Mouse (Mus musculus) kidney, adult 2 months (tissue): ENCODE results near the gene Nr0b2. TPM values are rescaled to one million over a fixed set of nuclear protein-coding genes. Genes with fewer than 3 reads are reported as not detected.

Experiments
- DNase-seq: peaks from one replicate; pipeline ENCODE4 v3.0.0; 2021
- H3K27ac ChIP-seq: fragments of 200-500 bp; 2 replicates; pipeline ENCODE4 v1.5.1; 2012; ENCODE audit warnings: low read depth, low read length, control low read depth, inconsistent platforms; ENCODE audit not compliant: insufficient read depth
- H3K27me3 ChIP-seq: fragments of 200-500 bp; replicated peaks from 2 replicates; pipeline ENCODE4 v1.6.1; 2012; ENCODE audit warnings: mild to moderate bottlenecking, moderate library complexity, low read length, inconsistent platforms; ENCODE audit not compliant: control insufficient read depth, insufficient read depth
- H3K36me3 ChIP-seq: fragments of 200-500 bp; 2 replicates; pipeline ENCODE4 v1.6.1; 2012; ENCODE audit warnings: mild to moderate bottlenecking, moderate library complexity, low read length, inconsistent platforms; ENCODE audit not compliant: control insufficient read depth, insufficient read depth
- H3K4me1 ChIP-seq: fragments of 200-500 bp; 2 replicates; pipeline ENCODE4 v1.6.1; 2011; ENCODE audit warnings: low read length; ENCODE audit not compliant: control insufficient read depth, insufficient read depth
- H3K4me3 ChIP-seq: fragments of 200-500 bp; 2 replicates; pipeline ENCODE4 v1.5.1; 2011; ENCODE audit warnings: mild to moderate bottlenecking, low read depth, low read length, control low read depth; ENCODE audit not compliant: insufficient read depth
- CTCF ChIP-seq: fragments of 200-500 bp; conservative IDR thresholded peaks from 2 replicates; pipeline ENCODE4 v1.5.1; 2011; ENCODE audit warnings: low read depth, mild to moderate bottlenecking, control low read depth, low read length, moderate library complexity, mixed read lengths; ENCODE audit not compliant: insufficient read depth, insufficient read length
- POLR2A ChIP-seq: fragments of 200-500 bp; IDR thresholded peaks from one replicate; pipeline ENCODE4 v1.6.1; 2011; ENCODE audit warnings: low read depth, low read length, control low read depth
- WGBS: fragments of 180-500 bp; shearing (Covaris S2); methylation state at CpG from one replicate; pipeline ENCODE4 v1.1.7; 2018; 5-methylcytosine and 5-hydroxymethylcytosine counted together
- polyA plus RNA-seq: library from polyadenylated mRNA; depleted of rRNA; stranded (reverse); fragments of >200 nt; gene quantifications from 2 replicates; pipeline ENCODE4 v1.2.3, GENCODE M21; 2012

The Nr0b2 gene
- polyA plus RNA-seq, 1 experiment = 6.8 TPM

DNA sequence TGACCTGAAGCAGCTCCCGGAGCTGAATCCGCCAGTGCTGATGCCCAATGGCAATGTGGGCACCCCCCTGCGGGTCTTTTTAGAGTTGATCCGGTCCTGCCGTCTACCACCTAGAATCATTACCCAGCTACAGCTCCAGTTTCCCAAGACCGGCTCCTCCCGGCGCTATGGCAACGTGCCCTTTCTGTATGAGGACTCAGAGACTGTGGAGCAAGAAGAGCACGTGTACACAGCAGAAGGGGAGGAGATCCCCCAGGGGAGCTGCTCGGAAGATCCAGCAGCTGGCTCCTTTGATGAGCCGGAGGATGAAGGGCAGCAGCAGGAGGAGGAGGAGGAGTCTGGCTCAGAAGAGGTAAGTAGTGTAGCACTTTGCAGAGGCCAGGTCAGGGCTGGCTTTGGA, 24.8 kb downstream of the Nr0b2 start:
- 64% methylated on average over 12 of the region's 12 CpGs for WGBS
- Histone ChIP-seq H3K4me3 (no peak overlapping the region), H3K27me3 (no peaks in the 10 kb centered on the region), H3K36me3 (no peaks in the 10 kb centered on the region), H3K27ac (no peak overlapping the region), H3K4me1 (peaks cover 3% of the 10 kb centered on the region; the same call in 1 of the 2 replicates)
- no peak for DNase-seq
- TF ChIP-seq CTCF (no peak), POLR2A (no peak)

GRCm38 (mm10) chr4:133583690-133584058, 30.5 kb downstream of the Nr0b2 start:
- Histone ChIP-seq H3K36me3 (no peaks in the 10 kb centered on the region), H3K4me1 (no peaks in the 10 kb centered on the region; the same call in 1 of the 2 replicates), H3K27me3 (no peaks in the 10 kb centered on the region), H3K4me3 (peak overlapping the region; percentile 70), H3K27ac (peak overlapping the region; percentile 81)
- TF ChIP-seq CTCF (no peak), POLR2A (no peak)
- 44% methylated on average over 6 of the region's 6 CpGs for WGBS
- peak; percentile 54 for DNase-seq

- Histone ChIP-seq H3K4me3 (peak within 1 kb of the TSS; percentile 70), H3K4me1 (no peaks in the 10 kb centered on the region; the same call in 1 of the 2 replicates), H3K36me3 (no peaks in the 10 kb centered on the region), H3K27me3 (no peaks in the 10 kb centered on the region), H3K27ac (peak within 1 kb of the TSS; percentile 81)
- no peak for TF ChIP-seq CTCF
- TF ChIP-seq POLR2A = peak; percentile 34
- peak; percentile 89 for DNase-seq
- WGBS = 1% methylated on average over 65 of the region's 65 CpGs
These were observed 31.1 kb downstream of the Nr0b2 start, which contains the start of gene Gpn2 for GRCm38 (mm10) chr4:133584059-133584951. Gene Gpn2, plus strand, starts transcription at chr4:133584362.

DNA sequence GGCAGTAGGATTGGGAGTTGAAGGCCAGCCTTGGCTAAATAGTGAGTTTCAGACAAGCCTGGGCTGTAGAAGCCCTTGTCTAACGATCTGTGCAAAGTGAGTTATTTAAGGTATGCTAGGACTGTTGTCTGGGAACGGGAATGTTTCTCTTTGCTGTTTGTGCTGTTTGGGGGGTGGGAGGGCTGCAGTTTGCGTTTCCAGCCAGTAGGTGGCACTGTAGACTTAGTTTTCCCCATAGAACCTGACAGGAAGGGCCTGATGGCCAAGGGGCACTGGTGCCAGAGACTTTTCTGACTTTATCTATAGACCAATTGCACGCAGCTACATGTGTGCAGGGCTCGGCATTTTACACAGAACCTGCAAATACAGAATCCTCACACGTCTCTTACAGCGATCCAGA, 39.4 kb downstream of the Nr0b2 start:
- WGBS = 25% methylated on average over 7 of the region's 7 CpGs
- Histone ChIP-seq H3K27me3 (no peaks in the 10 kb centered on the region), H3K27ac (no peak overlapping the region), H3K4me3 (no peak overlapping the region), H3K36me3 (no peaks in the 10 kb centered on the region), H3K4me1 (peaks cover 3% of the 10 kb centered on the region; the same call in 1 of the 2 replicates)
- no peak for TF ChIP-seq POLR2A
- TF ChIP-seq CTCF = peak; percentile 98
- peak; percentile 74 for DNase-seq

DNA sequence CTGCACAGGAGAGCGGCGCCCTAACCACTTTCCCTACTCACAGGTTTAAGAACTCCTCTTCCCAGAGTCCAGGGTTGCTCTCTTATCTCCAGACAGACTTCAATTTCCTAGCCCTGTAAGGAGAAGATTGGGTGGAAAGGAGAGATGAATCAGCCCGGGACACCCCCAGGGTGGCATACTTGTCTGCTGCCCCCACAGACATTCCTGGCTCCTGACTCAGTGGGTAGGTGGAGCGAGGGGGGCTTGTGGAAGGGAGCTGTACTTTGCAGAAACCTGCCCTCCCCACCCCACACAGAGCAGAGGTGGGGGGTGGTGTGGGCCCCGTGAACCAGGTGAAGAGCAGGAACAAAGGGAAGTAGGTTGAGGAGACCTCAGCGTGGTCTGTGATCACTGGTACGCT, 42.4 kb downstream of the Nr0b2 start:
- 82% methylated on average over 7 of the region's 7 CpGs for WGBS
- Histone ChIP-seq H3K27me3 (no peaks in the 10 kb centered on the region), H3K4me3 (no peak overlapping the region), H3K4me1 (peaks cover 14% of the 10 kb centered on the region; the same call in 1 of the 2 replicates), H3K36me3 (no peaks in the 10 kb centered on the region), H3K27ac (no peak overlapping the region)
- no peak for DNase-seq
- no peak for TF ChIP-seq CTCF
- no peak for TF ChIP-seq POLR2A

DNA sequence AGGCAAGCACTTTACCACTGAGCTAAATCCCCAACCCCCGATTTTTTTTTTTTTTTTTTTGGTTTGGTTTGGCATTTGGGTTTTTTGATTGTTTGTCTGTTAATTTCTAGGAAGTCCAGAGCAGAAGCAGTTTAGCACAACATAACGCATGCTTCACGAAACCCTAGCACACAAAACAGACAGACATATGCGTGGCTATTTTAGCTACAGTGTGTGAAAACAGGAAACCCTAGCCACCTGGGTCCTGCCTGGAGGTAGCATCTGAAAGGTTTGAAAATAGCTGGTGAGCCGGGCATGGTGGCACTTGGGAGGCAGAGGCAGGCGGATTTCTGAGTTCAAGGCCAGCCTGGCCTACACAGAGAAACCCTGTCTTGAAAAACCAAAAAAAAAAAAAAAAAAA, 42.9 kb downstream of the Nr0b2 start:
- Histone ChIP-seq H3K27ac (no peak overlapping the region), H3K4me1 (peaks cover 14% of the 10 kb centered on the region; the same call in 1 of the 2 replicates), H3K27me3 (no peaks in the 10 kb centered on the region), H3K36me3 (no peaks in the 10 kb centered on the region), H3K4me3 (no peak overlapping the region)
- DNase-seq = no peak
- 78% methylated on average over 6 of the region's 6 CpGs for WGBS
- TF ChIP-seq CTCF (no peak), POLR2A (no peak)

DNA sequence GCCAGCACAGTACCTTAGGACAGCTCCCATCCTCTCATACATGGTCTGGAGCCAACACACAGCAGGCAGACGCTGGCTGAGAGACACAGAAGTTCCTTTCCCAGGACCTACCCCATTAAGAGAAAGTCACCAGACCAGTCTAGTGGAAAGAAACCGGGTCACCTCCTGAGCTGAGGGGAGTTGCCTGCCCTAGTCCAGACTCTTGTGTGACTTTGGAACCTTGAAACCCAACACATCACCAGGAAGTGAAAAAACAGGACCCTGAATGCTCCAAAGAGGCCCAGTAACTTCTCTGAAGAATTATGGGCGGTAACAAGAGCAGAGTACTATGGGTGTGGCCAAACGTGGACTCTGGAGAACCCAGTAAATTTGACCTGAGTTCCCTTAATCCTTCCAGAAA, 45.4 kb downstream of the Nr0b2 start:
- TF ChIP-seq CTCF (no peak), POLR2A (no peak)
- H3K4me3 ChIP-seq = no peak overlapping the region
- peak; percentile 56 for DNase-seq
- H3K36me3 ChIP-seq = no peaks in the 10 kb centered on the region
- peaks cover 15% of the 10 kb centered on the region; the same call in 1 of the 2 replicates for H3K4me1 ChIP-seq
- 24% methylated on average over 4 of the region's 4 CpGs for WGBS
- H3K27me3 ChIP-seq = no peaks in the 10 kb centered on the region
- H3K27ac ChIP-seq = peak overlapping the region; percentile 90
